Mouse (Mus musculus) MN1 (cell line): ENCODE results near the gene Hnf4a.

Experiments
- DNase-seq: peaks from one replicate; pipeline ENCODE4 v3.0.0-alpha.2; 2016; ENCODE audit warnings: low spot score

The Hnf4a gene

GRCm38 (mm10) chr2:163593636-163594282 is 87.2 kb downstream of the Hnf4a start:
- DNase-seq, result no peak

GRCm38 (mm10) chr2:163595119-163595518 is 88.5 kb downstream of the Hnf4a start:
- no peak for DNase-seq

DNA sequence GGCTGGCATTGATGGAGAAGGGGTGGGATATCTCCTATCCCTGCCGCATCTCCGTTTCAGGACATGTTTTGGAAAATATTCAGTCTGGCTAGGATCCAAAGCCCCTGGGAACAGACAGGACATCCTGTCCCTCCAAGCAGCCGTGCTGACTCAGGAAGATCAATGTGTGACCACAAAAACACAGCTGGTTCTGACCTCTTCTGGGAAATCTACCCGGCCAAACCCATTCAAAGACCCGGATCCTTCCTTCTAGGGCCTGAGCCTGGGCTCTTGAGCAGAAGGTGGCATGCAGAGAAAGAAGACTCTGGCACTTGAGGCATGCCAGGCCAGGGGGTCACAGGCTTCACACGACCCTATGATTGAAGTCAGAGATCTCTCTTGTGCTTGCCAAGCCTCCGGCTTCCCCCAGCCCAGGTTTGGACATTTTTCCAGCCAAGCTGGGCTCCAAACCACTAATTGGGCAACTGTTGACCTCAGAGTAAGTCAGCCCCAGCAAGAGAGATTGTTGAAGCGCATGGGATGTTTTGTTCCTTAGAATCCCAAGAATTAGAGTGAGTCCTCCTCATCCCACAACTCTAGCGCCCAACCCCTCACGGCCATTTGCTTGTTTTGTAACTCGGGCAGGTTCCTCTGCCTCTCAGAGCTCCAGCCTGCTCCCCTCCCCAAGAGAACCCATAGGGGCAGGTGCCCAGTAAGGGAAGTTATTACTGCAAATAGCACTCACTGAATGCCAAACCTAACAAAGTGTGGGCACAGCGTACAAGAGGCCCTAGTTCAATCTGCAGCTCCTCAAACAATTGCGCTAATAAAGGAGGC is 89.7 kb downstream of the Hnf4a start:
- DNase-seq, result no peak

DNA sequence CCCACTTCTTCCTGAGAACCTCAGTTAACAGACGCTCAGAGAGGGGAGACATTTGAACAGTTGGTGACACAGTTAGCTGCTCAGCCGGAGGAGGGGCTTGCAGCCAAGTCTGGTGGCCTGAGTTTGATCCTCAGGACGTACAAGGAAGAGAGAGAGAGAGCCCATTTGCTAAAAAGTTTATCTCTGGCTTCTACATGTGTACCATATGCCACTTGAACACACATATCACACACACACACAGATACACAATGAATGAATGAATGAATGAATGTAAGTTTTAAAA is 90.2 kb downstream of the Hnf4a start:
- no peak for DNase-seq

GRCm38 (mm10) chr2:163597661-163598060 is 91.1 kb downstream of the Hnf4a start:
- peak; percentile 49 for DNase-seq

- peak; percentile 71 for DNase-seq
Measured at GRCm38 (mm10) chr2:163599226-163599625, 92.6 kb downstream of the Hnf4a start.

- no peak for DNase-seq
Measured at GRCm38 (mm10) chr2:163601066-163601465, 94.5 kb downstream of the Hnf4a start.

GRCm38 (mm10) chr2:163601712-163602100 is 95.1 kb downstream of the Hnf4a start:
- DNase-seq, result no peak

GRCm38 (mm10) chr2:163602101-163602971 is 95.7 kb downstream of the Hnf4a start, which contains the start of gene Ttpal:
Ttpal (plus strand) TSS chr2:163602314.
- DNase-seq, result peak; percentile 95

DNA sequence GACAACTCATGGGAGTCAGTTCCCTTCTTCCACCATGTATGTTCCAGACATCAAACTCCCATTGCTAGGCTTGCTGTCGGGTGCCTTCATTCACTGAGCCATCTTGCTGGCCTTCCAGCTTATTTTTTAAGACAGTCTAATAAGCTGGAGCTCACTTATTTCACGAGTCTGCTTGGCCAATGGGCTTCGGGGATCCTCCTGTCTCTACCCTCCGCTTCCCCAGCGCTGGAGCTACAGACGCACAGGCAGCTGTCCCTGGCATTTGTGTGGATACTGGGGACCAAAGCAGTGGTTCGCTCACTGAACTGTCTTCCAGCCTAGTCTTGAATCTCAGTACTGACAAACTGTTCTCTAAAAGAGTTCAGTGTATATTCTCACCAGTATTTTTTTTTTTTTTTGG is 99.6 kb downstream of the Hnf4a start:
- DNase-seq, result no peak

- no peak for DNase-seq
Measured at GRCm38 (mm10) chr2:163608008-163608407, 101.4 kb downstream of the Hnf4a start.

DNA sequence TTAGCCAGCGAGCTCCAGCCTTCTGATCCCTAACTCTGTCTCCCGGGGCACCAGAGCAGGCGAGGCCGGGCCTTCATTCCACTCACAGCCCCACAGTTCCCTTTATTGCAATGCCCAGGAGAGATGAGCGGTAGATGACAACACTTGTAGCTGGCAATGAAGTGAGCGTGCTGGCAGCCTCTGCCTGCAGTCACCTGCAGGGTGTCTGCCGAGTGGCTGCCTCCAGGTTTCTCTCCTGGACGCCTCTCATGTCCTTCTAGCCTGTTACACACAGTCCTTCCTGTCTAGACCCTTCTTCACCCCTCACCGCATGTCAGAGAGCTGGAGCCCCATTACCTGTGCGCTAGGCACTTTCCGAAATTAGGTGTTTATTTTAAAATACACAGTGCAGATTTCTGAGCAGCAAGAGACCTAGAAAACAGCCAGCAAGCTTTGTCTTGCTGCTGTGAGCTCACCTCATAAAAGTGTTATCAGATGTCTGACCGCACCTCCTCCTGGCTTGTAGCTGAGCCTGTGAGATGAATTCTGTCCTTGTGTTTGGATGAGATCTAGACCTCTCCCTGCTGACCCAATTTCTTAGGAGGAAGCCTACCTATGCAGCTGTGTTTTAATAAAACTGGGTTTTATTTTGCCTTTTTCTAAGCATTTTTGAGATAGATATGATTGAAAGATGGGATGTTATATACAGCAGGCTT is 102.8 kb downstream of the Hnf4a start:
- DNase-seq, result no peak

GRCm38 (mm10) chr2:163611176-163611575 is 104.6 kb downstream of the Hnf4a start:
- no peak for DNase-seq

- DNase-seq, result no peak
Measured at GRCm38 (mm10) chr2:163613206-163613605, 106.6 kb downstream of the Hnf4a start.

GRCm38 (mm10) chr2:163613990-163614389 is 107.4 kb downstream of the Hnf4a start:
- no peak for DNase-seq

DNA sequence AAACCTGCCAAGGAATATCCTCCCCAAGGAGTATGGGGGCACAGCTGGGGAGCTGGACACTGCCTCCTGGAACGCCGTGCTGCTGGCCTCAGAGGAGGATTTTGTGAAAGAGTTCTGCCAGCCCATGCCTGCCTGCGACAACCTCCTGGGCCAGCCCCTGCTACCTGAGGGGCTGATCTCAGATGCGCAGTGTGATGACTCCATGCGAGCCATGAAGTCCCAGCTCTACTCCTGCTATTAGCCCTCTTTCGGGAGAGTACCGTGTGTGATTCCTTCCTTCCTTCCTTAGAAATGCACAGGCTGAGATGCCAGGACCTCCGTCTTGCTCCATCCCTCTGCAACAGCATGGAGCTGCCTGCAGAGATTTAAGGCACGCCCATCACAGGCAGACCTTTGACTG is 108.8 kb downstream of the Hnf4a start:
- no peak for DNase-seq

DNA sequence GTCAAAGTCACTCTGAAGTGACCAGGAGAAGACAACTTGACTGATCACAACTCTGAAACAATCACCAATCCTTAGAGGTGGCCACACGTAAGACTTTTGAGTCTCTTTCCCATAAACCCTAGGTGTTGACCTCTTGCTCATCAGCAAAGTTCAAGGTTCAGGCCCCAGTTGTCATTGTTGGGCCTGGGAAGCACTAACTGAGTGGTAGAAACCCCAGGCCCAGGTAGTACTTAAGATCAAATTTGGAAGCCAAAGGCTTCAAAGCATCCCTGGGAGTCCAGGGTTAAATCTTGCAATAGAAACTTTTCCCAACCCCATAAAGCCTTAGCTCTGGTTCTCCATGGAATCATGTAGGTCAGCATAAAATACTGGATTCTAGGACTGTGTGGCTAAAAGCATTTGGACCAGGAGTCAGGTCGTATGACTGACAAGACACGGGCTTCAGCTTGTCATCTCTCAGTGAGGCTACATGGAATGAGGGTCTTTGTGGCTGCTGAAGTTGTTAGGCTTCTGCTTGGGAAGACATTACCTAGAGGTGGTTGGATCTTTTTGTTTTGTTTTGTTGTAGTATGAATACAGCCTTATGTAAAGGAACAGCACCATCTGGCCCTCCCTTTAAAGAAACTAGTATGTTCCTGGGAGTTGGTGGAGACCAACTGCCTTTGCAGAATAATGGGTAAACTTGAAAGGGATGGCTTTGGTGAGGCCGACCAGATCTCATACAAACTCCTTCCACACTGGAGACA is 109.5 kb downstream of the Hnf4a start:
- no peak for DNase-seq

DNA sequence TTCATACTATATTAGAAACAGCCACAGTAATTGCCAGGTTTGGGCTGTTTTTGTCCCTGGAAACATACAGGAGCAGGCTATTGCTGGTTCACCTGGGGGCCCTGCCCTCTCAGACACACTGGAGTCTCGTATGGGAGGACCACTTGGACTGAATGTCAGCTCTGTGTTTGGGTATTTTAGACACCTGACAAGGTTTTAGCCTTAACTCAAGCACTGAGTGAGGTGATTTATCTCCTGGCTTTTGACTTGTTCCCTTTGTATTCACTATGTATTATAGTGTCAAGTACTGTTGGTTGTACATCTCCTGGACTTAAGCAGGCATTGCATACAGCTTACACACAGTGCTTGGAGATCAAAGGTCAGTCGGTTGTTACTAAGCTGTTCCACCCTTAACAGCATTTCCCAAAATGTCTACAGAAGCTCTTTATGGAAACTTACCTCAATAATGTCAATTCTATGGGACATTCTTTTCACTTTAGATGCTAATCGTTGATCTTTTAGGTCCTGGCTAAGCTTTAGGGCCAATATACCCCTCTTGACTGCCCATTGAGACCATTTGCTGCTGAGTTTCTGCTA is 110.1 kb downstream of the Hnf4a start:
- no peak for DNase-seq

- DNase-seq, result no peak
Measured at GRCm38 (mm10) chr2:163617232-163617863, 110.7 kb downstream of the Hnf4a start.

DNA sequence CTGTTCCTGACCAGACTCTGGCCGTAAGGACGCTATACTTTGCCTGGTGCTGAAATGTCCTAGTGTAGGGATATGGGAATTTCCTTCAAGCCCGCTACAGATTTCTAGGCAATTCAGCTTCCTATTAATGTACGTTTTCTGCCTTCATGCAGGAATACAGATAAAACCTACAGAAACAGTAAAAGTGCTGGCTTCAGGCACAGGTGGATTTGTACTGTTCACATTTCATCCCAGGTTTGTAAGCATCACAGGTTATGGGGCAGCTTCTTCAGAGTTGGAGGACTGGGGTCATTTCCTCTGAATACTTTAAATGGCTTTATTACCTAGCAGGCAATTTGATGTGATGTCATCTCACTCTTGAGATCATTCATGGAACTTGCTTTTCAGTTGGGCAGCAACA is 111.3 kb downstream of the Hnf4a start:
- DNase-seq, result no peak

- no peak for DNase-seq
Measured at GRCm38 (mm10) chr2:163620451-163620850, 113.8 kb downstream of the Hnf4a start.
